Mouse (Mus musculus) kidney, adult 8-10 months (tissue): ENCODE data around the gene Nfe2l2.

Experiments
- DNase-seq, 2 experiments: peaks; one replicate each; pipeline ENCODE4 v3.0.0; 2022

Nfe2l2 gene

DNA sequence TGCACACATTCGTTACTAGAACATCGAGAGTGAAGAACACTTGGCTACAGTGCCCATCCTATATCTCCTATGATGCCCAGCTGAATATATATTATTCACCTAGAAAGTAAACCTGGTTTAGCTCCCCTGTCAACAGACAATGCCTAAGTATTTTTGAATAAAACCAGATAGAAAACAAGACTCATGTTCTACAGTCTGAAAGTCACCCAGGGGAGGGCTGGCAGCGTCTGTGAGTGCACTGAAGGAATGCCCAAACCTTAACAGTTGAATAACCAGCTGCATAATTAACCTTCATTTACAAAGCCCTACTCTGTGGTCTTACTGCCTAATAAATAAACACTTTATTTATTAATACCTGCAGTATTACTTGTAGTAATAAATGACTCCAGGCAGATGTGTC, 19.9 kb downstream of the Nfe2l2 start:
- no peak for DNase-seq

DNA sequence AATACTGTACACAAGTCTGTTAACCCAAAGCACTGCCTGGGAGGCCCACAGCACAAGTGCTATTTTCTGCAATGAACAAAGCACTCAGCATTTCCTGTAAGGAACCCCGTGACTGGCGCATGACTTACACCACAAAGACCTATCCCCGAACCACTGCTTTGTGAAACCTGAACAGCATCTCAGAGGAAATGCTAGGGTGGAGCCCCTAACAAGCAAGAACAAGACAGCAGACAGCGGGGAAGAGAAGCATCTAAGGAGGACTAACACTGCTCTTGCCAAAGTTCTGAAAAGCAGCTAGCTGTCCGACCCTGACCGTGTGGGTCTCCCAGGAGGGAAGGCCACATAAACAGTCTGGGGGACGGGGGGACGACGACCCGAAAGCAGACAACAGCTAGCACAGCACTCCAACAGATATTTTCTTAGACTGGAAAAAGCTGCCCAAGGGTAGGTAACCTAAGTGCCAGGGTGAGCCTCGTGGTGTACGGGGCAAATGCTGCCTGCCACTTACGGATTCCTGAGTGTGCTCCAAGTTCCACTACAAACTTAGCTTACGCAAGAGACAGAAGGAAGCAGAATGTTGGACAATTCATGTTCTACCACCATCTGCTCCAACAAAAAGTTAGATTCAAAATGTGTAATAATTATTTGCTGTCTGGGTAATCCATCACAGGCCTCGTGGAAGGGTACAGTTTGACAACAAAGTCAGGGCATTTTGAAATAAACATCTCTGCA, 21.3 kb downstream of the Nfe2l2 start:
- peak; percentile 74 to 76 for DNase-seq

- DNase-seq = peak in 1 of 2 experiments; percentile 64
Measured at GRCm38 (mm10) chr2:75681439-75681838, 23.0 kb downstream of the Nfe2l2 start.

DNA sequence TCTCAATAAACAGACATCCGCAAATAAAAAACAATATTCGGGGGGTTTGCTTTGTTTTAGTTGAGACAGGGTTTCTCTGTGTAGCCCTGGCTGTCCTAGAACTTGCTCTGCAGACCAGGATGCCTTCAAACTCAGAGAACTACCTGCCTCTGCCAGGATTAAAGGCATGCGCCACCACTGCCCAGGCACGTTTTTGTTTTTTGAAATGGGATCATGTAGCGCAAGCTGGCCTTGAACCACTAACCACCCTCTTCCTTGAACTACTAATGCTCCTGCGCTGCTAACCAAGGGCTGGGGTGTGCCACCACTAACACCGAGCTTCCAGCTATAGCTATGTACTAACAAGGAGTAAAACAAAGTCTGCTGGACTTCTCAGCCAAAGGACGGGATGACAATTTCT, 24.5 kb downstream of the Nfe2l2 start:
- no peak for DNase-seq

DNA sequence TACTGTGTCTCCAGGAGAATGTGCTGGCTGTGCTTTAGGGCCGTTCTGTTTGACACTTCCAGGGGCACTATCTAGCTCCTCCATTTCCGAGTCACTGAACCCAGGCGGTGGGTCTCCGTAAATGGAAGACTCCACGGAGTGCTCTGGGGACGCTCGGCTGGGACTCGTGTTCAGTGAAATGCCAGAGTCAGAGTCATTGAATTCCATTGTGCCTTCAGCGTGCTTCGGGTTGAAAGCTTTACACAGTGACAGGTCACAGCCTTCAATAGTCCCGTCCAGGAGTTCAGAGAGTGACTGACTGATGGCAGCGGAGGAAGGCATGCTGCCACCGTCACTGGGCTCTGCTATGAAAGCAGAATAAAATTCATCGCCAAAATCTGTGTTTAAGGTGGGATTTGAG, 27.9 kb downstream of the Nfe2l2 start:
- DNase-seq = no peak

- DNase-seq = no peak
Measured at GRCm38 (mm10) chr2:75672561-75672960, 31.9 kb downstream of the Nfe2l2 start.

- DNase-seq = no peak
Measured at GRCm38 (mm10) chr2:75671337-75671660, 33.1 kb downstream of the Nfe2l2 start.

GRCm38 (mm10) chr2:75670446-75671336, 33.8 kb downstream of the Nfe2l2 start:
- DNase-seq = no peak

DNA sequence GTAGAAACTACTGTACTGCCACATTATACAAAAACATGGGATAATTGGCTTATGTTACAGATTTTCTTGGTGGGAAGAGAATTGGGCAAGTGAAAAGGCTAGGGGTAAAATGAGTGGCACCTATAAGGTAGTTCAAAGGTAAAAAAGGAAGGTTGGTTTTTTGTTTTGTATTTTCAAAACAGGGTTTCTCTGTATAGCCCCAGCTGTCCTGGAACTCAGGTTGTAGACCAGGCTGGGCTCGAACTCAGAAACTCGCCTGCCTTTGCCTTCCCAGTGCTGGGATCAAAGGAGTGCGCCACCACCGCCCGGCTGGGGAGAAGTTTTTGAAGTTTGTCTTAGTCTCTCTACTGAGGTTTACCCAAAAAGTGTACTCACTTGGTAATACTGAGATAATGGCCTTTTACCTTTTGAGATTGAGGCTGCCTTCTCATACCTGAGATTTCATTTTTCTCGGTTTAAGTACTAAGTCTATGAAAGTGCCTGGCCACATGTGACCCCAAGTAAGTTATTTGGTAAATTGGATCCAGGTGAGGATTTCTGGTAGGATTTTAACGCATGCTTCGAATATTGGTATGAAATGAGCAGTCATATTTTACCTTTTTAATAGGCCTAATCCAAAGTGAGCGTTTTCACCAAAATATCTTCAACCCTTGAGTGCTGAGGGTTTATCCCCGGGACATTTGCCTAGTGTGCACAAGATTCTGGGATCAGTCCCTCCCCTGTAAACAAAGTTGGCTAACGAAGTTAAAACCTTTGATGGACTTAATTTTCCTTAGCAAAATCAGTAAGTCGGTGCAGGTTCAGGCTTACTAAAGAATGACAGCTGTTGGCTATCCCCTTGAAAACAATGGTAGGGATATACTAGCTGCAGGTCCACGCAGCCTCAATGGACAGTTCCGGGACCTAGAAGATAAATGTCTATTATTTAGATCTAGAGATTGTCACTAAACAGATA, 34.7 kb downstream of the Nfe2l2 start:
- DNase-seq = no peak

DNA sequence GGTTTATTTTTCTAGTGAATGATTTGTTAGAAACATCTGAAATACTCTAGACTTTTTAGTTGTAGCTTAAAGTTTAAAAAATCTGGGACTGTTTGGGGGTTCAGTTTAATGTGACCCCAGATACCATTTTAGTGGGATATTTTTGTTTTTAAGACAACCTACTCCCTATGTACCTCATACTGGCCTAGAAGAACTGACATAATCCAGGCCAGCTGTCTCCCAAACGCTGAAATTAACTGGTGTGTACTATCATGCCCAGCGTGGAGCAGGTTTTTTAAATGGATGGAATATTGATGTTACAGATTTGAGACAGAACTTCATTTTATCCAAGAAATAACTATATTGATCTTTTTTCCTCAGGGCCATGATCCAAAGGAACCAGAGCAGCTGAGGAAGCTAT, 43.3 kb downstream of the Nfe2l2 start:
- no peak for DNase-seq

DNA sequence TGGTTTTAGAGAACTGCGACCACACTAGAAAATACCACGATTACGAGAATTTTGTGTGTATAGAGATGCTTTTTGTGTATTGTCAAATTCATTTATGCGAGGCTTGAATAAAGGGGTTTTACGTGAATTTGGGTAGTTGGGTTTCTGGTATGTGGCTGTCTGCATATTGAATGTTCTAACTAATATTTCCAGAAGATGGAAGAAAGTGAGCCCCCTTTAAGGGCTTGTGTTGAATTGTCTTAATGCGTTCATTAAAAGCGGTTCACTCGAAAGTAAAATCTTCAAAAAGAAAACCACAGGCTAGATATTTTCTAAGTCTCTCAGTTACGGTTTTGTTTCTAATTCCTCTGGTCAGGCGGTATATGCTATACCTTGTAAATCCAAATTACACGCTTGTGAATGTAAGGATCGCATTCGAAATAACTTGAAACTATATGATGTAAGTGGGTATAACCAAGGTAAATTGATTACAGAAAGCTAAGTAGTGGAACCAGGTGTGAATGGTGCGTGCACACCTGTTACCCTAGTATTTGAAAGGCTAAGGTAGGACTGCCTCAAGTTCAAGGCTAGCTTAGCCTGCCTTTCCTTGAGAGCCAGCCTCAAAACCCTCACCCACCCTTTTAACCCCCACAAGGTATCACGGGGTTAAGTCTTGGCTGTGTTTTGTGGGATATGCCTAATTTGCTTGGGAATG, 44.0 kb downstream of the Nfe2l2 start:
- DNase-seq = no peak

DNA sequence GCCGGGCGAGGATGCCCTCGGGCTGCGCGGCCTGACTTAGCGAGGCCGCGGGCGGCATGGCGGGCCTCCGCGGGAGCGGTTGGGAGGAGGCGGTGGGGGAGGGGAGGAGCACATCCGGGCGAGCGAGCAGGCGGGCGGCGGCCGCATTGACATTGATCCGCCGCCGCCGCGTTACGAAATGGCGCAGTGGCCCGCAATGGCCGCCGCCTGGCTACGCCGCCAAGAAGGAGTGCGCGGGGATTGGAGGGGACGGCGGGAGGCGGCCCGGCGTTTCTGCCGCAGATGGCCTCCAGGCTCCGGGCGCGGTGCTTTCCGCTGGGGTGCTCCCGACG, 44.8 kb downstream of the Nfe2l2 start:
- DNase-seq = peak; percentile 88 to 89

DNA sequence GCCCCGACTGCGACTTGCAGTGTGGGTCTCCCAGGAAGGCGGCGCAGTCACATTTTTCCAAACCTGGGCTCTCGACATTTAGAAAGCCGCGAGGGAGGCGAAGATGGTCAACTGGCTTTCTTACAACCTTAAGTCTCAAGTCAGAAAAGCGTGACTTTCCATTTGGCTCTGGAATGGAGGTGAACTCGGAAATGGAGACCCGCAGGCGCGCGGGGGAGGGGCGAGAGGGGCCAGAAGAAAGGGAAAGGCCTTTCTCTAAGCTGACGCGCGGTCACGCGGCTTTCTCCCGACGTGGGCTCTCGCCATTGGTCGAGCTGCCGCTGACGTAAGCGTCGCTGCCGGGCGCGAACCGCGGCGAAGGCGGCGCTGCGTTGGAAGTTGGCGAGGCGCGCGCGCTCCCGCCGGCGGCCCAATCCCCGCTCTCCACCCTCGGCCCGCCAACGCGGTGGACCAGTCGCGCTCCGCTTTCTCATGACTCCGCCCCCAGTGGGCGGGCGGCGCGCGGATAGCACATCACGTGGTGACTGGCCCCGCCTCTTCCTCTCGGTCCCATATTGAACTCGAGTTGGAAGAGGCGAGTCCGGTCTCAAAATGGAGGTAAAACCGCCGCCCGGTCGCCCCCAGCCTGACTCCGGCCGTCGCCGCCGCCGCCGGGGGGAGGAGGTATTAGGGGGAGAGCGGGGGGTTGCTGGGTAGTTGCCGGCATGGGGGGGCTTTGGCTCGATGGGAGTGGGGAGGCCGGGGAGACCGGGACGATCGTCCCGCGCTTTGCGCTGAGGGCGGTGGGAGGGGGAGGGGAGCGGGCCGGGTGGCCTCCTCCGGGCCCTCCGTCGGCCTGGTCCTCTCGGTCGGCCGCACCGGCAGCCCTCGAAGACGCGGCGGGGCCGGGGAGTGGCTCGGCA, 45.5 kb downstream of the Nfe2l2 start, which contains the start of gene Hnrnpa3:
Gene Hnrnpa3 (plus strand): TSS at position 535 of the 902 bp plus-strand sequence.
- peak; percentile 98 to 99 for DNase-seq

DNA sequence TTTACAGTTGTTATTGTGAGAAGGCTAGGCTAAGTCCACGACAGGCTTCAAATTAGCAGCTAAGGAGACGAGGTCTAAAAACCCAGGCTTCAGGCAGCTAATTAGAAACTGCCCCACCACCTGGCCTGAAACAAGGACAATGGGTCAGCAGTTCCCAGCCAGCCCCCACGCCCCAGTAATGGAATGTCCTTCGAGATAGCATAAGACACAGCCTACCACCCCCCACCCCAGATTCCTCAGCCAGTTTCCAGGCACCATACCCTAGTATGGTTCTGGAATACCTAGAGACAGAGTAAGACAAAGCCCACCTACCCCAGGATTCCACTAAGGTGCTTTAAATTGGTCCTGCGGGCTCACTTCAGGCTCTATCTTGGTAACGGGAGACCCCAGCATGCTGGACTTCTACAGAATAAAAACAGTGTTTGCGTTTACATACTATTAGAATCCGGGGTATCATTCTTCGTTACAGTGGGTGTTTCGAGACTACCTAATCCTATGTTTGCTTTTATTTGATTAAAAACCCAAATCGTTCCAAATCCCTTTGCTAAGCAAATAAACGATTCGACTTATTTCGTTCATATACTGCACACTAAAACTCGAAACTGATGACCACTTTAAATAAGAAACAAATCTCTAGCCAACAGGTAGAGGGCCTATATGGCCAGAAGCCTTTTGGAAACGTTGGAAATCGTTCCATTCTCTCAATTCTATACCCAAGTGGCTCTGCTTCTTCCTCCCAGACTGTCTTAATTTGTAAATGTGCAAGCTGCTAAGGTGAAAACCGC, 46.3 kb downstream of the Nfe2l2 start:
- DNase-seq = peak in 1 of 2 experiments; percentile 41

DNA sequence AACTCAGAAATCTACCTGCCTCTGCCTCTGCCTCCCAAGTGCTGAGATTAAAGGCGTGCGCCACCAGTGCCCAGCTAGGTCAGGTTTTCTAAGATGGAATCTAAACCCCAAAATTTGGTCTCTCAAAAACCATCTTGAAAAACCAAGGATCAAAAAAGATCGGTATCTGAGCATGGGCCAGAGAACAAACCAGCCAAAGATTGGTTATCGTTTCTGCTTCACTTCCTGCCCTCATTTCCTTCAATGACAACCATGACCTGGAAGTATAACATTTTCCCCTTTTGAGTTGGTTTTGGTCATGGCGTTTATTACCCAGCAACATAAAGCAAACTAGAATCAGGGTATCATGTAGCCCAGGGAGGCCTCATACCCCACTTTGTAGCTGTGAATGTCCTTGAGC, 47.5 kb downstream of the Nfe2l2 start:
- no peak for DNase-seq

DNA sequence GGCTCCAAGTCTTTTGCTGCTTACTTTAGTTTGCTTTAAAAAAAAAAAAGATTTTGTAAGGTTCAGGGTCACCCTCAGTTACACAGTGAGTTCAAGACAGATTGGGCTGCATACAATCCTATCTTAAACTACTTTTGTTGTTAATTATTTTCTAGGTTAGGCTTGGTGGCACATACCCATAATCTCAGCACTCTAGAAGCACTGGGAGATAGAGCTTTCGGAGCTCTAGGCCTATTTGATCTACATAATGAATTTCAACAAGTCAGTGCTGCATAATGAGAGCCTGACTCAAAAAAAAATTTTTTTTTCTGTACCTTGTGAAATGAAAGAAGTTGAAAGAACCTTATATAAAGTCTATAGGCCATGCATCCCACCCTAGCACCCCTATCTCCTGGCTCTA, 49.8 kb downstream of the Nfe2l2 start:
- no peak for DNase-seq

DNA sequence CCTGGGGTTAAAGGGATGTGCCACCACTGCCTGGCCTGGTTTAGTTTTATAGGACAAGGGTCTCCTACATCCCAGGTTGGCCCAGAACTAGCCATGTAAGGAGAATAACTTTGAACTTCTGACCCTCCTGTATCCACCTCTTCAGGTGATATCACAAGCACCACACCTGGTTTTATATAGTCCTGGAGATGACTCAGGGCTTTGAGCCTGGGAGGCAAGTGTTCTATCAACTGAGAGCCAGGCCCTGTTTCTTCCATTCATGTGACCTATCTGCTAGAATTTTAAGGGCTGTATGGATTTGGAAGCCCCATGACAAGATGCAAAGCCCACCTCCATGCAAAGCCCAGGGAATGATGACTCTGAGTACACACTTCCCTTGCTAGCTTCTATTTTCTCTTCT, 51.3 kb downstream of the Nfe2l2 start:
- DNase-seq = no peak

DNA sequence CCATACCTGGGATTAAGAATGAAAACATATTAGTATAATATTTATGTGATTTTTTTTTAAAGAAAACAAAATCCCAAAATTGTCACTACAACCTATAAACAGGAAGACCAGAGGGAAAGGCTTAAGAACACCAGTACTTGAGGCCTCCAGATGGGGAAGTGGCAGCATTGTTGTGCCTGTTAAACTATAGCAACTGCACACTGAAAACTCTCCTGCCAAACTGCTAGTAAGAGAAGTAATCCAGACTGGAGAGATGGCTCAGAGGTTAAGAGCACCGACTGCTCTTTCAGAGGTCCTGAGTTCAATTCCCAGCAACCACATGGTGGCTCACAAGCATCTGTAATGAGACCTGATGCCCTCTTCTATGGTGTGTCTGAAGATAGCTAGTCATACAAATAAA, 54.0 kb downstream of the Nfe2l2 start:
- no peak for DNase-seq

- DNase-seq = no peak
Measured at GRCm38 (mm10) chr2:75645251-75645650, 59.2 kb downstream of the Nfe2l2 start.

DNA sequence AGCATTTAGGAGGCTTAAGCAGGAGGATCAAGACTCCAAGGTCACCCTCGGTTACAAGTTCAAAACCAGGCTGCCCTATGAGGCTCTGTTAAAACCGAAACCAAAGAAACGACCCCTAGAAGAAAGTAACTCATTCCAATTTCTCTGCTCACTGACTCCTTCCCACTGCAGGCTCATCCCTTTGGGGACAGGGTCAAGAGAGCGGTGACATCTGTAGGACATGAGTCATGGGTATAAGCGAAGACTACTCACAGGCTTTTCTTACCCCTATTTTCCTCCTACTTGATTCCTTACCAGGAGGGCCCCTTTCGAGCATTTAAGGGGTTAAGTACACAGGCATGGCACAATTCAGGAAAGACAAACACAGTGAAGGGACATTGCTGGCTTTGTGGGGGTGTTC, 60.5 kb downstream of the Nfe2l2 start:
- DNase-seq = no peak
